Mouse (Mus musculus): ENCODE data around the gene Hsp90b1. TPM values are rescaled to one million over a fixed set of nuclear protein-coding genes. Genes with fewer than 3 reads are reported as not detected.

Gene Hsp90b1
- total and polyA plus RNA-seq, 2 experiments from 2014 or later, result 99.3 to 175 TPM

DNA sequence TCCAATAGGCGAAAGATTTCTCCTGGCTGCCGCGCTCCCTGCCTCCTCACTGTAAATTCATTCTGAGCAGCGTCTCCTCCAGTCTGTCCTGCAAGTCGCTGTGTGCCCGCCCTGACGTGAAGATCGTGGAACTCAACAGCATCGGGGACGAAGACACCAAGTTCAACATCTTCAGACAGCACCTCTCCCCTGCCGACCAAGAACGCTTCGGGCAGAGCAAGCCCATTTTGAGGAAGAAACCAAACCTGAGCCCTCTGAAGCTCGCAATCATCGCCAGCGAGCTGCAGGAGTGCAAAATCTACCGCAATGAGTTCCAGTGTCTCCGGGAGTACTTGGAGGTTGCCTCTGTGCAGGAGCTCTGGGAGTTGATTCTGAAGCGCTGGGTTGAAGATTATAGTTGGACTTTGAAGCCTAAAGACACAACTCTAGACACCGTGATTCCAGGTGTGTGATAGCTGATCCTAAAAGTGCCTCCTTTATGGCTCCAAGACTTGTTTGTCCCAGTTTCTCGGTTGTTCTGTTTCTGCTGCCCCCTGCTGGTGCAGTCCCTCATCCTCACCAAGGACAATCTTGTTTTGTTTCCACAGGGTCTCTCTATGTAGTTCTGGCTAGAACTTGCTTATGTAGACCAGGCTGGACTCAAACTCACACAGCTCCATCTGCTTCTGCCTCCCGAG is 25.7 kb upstream of the Hsp90b1 start:
- H3K9me3 ChIP-seq (replicated peaks; ENCODE audit: control insufficient read depth, low read length), result no peaks in the 10 kb centered on the region
- peak; percentile 75 for TF ChIP-seq CTCF (IDR thresholded peaks at IDR 0.05; ENCODE audit: low read depth)
- no peak for TF ChIP-seq EP300 (IDR thresholded peaks at IDR 0.05; ENCODE audit: low read depth)
- no peaks in the 10 kb centered on the region for H3K27me3 ChIP-seq (ENCODE audit: control insufficient read depth, insufficient read depth, low read length)
- H3K4me3 ChIP-seq (ENCODE audit: low read depth, low read length), result peak overlapping the region; percentile 45
- H3K4me1 ChIP-seq (ENCODE audit: control insufficient read depth, insufficient read depth), result peaks cover 9% of the 10 kb centered on the region
- DNase-seq (ENCODE audit: low spot score) (peak; percentile 83), ATAC-seq (ENCODE audit: insufficient read depth, low read depth) (peak; percentile 33; the same call in 1 of the 2 replicates)
- no peaks in the 10 kb centered on the region for H3K36me3 ChIP-seq (replicated peaks; ENCODE audit: control insufficient read depth, insufficient read depth, low read length)
- 14% methylated on average over 22 of the region's 22 CpGs for WGBS
- peak overlapping the region; percentile 32 for H3K9ac ChIP-seq (replicated peaks; ENCODE audit: low read depth, low read length)
- H3K4me2 ChIP-seq (ENCODE audit: low read depth, low read length), result peak overlapping the region; percentile 68
- no peak overlapping the region for H3K27ac ChIP-seq (ENCODE audit: low read depth)

DNA sequence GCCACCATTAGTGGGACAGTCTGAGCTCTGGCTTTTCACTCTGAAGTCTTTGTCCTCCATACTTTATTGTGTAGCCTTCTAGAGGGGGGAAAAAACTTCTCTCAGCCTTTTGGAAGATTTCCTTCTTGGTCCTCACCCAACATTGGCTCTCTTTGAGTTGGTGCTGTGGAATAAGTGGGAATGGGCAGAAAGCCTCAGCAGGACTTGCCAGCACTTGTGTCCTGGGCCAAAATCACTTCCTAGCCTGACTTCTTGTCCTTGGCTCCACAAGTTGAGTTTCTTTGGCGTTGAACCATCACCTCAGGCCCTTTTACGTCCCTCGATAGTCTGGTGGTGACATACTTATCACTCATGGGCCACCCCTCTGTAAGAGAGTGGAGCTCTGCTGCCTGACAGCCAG is 22.9 kb upstream of the Hsp90b1 start:
- H3K4me3 ChIP-seq (ENCODE audit: low read depth, low read length), result no peak overlapping the region
- ATAC-seq (ENCODE audit: insufficient read depth, low read depth) (no peak), DNase-seq (ENCODE audit: low spot score) (no peak)
- H3K4me2 ChIP-seq (ENCODE audit: low read depth, low read length), result peak overlapping the region; percentile 65; the same call in 1 of the 2 replicates
- H3K9ac ChIP-seq (replicated peaks; ENCODE audit: low read depth, low read length), result no peak overlapping the region
- H3K9me3 ChIP-seq (replicated peaks; ENCODE audit: control insufficient read depth, low read length), result no peaks in the 10 kb centered on the region
- TF ChIP-seq EP300 (IDR thresholded peaks at IDR 0.05; ENCODE audit: low read depth) (no peak), CTCF (IDR thresholded peaks at IDR 0.05; ENCODE audit: low read depth) (no peak)
- no peaks in the 10 kb centered on the region for H3K36me3 ChIP-seq (replicated peaks; ENCODE audit: control insufficient read depth, insufficient read depth, low read length)
- peaks cover 9% of the 10 kb centered on the region for H3K4me1 ChIP-seq (ENCODE audit: control insufficient read depth, insufficient read depth)
- 64% methylated on average over 3 of the region's 3 CpGs for WGBS
- H3K27me3 ChIP-seq (ENCODE audit: control insufficient read depth, insufficient read depth, low read length), result no peaks in the 10 kb centered on the region
- H3K27ac ChIP-seq (ENCODE audit: low read depth), result peak overlapping the region; percentile 17

DNA sequence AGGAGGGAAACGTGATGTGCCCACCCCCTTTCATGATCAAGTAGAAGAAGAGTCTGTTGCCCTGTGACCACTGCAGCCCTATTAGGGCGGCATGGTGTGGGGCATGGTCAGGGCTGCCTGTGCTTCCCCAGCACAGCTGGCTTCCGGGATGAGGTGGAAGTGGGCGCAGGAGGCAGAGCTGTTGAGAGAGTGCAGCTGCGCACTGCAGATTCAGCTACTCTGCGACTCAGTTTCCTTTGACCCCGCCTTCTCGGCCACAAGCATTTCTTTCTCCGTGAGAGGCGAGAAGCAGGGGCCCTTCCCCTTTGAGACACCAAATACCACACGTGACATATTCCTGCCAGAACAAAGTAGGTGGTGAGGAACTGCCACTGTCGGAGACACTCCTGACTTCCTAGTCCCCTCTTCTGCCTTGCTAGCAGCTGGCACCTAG is 22.3 kb upstream of the Hsp90b1 start:
- TF ChIP-seq CTCF (IDR thresholded peaks at IDR 0.05; ENCODE audit: low read depth) (no peak), EP300 (IDR thresholded peaks at IDR 0.05; ENCODE audit: low read depth) (no peak)
- Histone ChIP-seq H3K27me3 (ENCODE audit: control insufficient read depth, insufficient read depth, low read length) (no peaks in the 10 kb centered on the region), H3K27ac (ENCODE audit: low read depth) (peak overlapping the region; percentile 17), H3K9ac (replicated peaks; ENCODE audit: low read depth, low read length) (peak overlapping the region; percentile 42; the same call in 1 of the 2 replicates), H3K36me3 (replicated peaks; ENCODE audit: control insufficient read depth, insufficient read depth, low read length) (no peaks in the 10 kb centered on the region), H3K4me1 (ENCODE audit: control insufficient read depth, insufficient read depth) (peaks cover 9% of the 10 kb centered on the region), H3K4me3 (ENCODE audit: low read depth, low read length) (peak overlapping the region; percentile 38), H3K9me3 (replicated peaks; ENCODE audit: control insufficient read depth, low read length) (no peaks in the 10 kb centered on the region), H3K4me2 (ENCODE audit: low read depth, low read length) (peak overlapping the region; percentile 65)
- ATAC-seq (ENCODE audit: insufficient read depth, low read depth) (peak; percentile 51; the same call in 1 of the 2 replicates), DNase-seq (ENCODE audit: low spot score) (peak; percentile 44)
- 3% methylated on average over 12 of the region's 12 CpGs for WGBS

DNA sequence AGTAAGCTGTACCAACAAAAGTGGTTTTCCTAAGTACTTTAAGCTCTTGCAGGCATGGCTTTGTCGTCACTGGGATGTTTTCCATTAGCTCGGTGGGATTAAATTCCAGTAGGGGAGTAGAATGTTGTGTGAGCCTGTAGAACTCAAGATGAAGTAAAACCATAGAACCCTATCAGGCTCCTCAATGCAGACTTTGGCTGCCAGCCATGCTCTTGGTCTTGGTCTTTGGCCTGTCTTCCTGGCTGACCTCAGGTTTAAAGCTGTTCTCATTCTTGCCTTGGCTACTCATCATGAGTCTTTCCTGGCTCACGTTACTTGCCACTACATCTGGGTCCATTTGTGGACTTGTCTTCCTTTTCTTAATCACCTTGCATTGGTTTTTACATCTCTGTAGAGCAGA is 6.8 kb upstream of the Hsp90b1 start:
- DNase-seq (ENCODE audit: low spot score) (no peak), ATAC-seq (ENCODE audit: insufficient read depth, low read depth) (no peak)
- Histone ChIP-seq H3K27me3 (ENCODE audit: control insufficient read depth, insufficient read depth, low read length) (no peaks in the 10 kb centered on the region), H3K4me2 (ENCODE audit: low read depth, low read length) (no peak overlapping the region), H3K9me3 (replicated peaks; ENCODE audit: control insufficient read depth, low read length) (no peaks in the 10 kb centered on the region), H3K4me1 (ENCODE audit: control insufficient read depth, insufficient read depth) (peaks cover 3% of the 10 kb centered on the region; the same call in 1 of the 2 replicates), H3K9ac (replicated peaks; ENCODE audit: low read depth, low read length) (no peak overlapping the region), H3K4me3 (ENCODE audit: low read depth, low read length) (no peak overlapping the region), H3K36me3 (replicated peaks; ENCODE audit: control insufficient read depth, insufficient read depth, low read length) (no peaks in the 10 kb centered on the region), H3K27ac (ENCODE audit: low read depth) (no peak overlapping the region)
- TF ChIP-seq EP300 (IDR thresholded peaks at IDR 0.05; ENCODE audit: low read depth) (no peak), CTCF (IDR thresholded peaks at IDR 0.05; ENCODE audit: low read depth) (no peak)
- WGBS, result 47% methylated on average over 3 of the region's 3 CpGs

DNA sequence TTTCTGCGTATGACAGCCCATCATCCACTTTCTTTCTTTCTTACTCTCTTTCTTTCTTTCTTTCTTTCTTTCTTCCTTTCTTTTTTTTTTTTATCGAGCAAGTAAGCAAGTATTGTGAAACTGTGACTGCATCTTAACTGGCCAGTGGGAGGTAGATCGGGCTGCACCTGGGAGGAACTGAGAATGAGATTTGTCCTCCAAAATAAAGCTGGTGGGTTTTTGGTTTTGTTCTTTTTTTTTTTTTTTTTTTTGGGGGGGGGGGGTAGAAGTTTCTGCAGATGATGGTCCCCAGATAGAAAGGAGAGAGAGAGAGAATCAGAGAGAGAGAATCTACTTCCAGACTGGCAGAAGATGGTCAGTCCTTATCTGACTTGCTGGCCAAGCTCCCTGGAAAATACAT is 1.8 kb upstream of the Hsp90b1 start:
- 77% methylated on average over 3 of the region's 3 CpGs for WGBS
- H3K27ac ChIP-seq (ENCODE audit: low read depth), result peak overlapping the region; percentile 94; the same call in 1 of the 2 replicates
- DNase-seq (ENCODE audit: low spot score) (no peak), ATAC-seq (ENCODE audit: insufficient read depth, low read depth) (no peak)
- peak overlapping the region; percentile 78; the same call in 1 of the 2 replicates for H3K4me2 ChIP-seq (ENCODE audit: low read depth, low read length)
- H3K36me3 ChIP-seq (replicated peaks; ENCODE audit: control insufficient read depth, insufficient read depth, low read length), result peaks cover 10% of the 10 kb centered on the region
- H3K27me3 ChIP-seq (ENCODE audit: control insufficient read depth, insufficient read depth, low read length), result no peaks in the 10 kb centered on the region
- H3K4me3 ChIP-seq (ENCODE audit: low read depth, low read length), result no peak overlapping the region
- peaks cover 31% of the 10 kb centered on the region for H3K4me1 ChIP-seq (ENCODE audit: control insufficient read depth, insufficient read depth)
- no peak for TF ChIP-seq EP300 (IDR thresholded peaks at IDR 0.05; ENCODE audit: low read depth)
- TF ChIP-seq CTCF (IDR thresholded peaks at IDR 0.05; ENCODE audit: low read depth), result no peak
- no peaks in the 10 kb centered on the region for H3K9me3 ChIP-seq (replicated peaks; ENCODE audit: control insufficient read depth, low read length)
- H3K9ac ChIP-seq (replicated peaks; ENCODE audit: low read depth, low read length), result no peak overlapping the region
